Mouse (Mus musculus): ENCODE measurements at regions not wholly inside any gene's neighbourhood (a gene's known extent, or its start where the extent isn't known, plus 50 kb on each side); places are given as distances from the start of the nearest gene placed in this dataset.

DNA sequence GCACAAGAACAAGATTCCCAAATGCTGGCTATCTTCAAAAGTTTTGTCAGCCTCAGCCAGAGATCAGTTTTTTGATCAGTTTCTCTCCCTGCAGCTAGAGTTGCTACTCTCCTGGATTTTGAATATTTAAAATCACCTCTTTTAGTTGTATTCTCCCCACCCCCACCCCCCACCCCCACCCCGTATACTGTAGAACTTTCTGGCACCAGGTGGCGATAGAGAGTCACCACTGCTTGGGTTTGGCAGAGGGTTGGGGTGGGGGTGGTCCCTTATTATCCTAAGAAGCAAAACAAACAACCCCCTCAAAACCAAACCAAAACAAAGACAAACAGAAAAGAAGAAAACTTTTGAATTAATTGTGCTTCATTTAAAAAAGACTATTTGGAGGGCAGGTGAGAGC lies 122.0 kb downstream of the Dkk1 start:
- DNase-seq (ENCODE audit: low spot score in 2 of 2): no peak

DNA sequence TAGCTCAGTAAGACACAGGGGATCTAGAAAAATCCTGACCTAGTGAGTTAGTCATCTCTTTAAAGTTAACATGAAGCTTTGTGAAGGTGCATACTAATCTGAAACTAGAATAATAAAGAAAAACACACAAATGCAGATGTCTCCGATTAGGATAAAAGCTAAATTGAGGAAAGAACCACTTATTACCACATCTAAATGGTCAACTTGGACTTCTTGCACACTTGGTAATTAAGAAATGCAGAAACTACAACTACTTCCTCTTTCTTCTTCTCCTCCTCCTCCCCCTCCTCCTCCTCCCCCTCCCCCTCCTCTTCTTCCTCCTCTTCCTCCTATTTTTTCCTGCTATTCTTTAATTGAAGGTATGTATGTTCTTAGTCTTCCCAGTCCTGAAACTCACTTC lies 116.3 kb downstream of the Dkk1 start:
- DNase-seq (ENCODE audit: low spot score in 2 of 2): no peak

DNA sequence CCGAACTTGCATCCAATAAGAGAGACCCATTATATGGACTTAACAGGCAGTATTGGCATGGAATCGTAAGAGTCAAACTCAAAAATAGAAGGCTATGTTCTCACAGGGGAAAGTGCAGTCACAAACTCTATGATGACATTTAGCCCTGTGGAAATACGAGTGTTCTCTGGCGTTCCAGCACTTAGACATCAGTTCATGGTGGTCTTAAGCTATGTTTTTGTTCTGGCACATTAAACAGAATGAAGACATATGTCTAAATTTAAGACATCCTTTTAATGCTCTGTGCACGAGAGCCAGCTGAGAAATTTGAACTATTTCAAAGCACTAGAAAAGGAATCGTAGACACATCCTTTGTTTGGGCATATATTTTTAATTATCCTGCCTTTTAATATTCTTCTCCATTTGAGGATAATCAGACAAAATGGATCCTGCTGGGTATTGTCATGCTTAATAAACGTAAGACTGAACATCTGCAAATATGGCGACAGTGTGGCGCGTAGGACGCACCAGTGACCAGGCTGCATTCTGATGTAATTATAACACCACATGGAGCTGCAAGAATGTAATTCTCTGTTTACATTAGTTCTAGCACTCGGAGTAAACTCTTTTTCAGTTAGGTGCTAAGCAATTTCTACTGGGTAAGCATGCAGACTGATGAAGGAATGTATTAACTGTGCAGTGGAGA lies 114.3 kb downstream of the Dkk1 start:
- no peak for DNase-seq (ENCODE audit: low spot score in 2 of 2)

DNA sequence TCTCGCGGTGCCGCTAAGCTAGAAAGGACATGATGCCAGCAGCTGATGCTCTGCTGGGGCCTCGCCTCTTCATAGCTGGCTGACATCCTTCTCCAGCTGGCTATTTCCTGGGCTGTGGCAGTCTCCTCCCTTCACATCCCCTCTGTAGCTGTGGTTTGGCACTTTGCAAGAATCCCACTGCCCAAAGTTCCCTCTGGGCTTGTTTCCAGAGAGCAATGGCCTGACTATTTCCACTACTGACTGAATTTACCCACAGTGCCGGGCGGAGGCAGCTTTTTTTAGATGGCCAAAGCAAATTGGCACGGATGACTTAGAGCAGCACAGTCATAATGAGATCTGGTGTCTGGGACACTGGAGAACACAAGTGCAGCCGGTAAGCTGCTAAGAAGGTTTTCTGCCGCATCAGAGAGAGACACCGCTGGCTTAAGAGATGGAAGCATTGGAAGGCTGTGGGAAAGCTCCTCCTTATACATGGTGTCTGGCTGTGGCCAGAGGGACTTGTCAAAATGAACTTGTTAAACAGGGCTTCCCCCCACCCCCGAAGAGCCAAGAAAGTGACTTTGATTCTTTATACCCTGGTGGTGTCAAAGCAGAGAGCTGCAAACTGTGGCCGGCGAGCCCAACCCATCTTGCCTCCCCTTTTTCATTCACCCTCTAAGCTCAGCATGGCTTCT lies 98.5 kb downstream of the Dkk1 start:
- DNase-seq (ENCODE audit: low spot score in 2 of 2): peak in 1 of 2 experiments; percentile 20

DNA sequence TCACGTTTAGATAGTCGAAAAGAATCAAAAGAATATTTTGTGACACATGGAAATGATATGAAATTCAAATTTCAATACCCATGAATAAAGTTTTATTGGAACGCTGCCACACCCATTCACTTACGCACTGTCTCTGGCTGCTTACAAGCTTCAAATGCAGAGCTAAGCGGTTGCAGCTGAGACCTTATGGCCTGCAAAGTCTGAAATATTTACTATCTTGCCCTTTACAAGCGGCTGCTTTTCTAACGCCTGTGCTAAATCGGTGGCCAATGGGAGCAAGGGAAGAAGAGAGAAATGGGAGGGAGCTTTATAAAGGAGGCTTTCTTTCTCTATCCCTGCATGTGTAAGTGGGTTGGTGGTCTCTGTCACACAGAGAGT lies 97.9 kb downstream of the Dkk1 start:
- no peak for DNase-seq (ENCODE audit: low spot score in 2 of 2)

DNA sequence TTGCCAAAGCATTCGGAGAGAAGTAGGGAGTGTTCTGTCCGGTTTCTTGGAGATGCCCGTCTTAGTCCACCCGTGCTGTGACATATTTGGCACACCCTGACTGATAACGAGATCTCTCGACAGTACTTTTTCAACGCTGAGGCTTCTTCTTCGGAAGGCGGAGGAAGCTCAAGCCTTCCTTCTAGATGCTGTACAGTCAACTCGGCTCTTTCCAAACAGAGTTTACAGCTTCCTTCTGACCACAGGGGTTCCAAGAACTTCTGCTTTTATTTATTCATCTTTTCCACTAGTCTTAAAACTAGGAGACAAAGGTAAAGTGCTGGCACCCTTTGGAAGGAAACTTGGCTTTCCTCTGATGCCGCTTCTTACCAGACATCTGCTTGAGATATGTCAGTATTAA lies 96.8 kb downstream of the Dkk1 start:
- DNase-seq (ENCODE audit: low spot score in 2 of 2): no peak

DNA sequence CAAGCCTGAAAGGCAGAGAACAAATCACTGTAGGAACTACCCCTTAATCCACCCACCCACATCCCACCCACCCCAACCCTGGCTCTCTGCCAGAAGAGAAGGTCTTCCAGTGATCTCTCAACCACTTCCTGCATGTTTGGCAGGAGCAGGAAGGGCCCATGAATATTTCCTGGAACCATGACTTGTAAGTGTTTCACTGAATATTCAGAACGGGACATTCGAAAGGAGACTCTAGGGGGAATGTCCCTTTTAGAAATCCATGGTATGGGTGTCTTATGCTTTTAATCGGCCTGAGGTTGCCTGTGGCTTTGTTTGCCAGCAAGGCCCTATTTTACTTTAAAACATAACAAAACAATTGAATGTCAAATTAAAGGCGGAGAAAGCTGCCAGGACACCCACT lies 66.0 kb downstream of the Dkk1 start:
- DNase-seq (ENCODE audit: low spot score in 2 of 2): no peak

DNA sequence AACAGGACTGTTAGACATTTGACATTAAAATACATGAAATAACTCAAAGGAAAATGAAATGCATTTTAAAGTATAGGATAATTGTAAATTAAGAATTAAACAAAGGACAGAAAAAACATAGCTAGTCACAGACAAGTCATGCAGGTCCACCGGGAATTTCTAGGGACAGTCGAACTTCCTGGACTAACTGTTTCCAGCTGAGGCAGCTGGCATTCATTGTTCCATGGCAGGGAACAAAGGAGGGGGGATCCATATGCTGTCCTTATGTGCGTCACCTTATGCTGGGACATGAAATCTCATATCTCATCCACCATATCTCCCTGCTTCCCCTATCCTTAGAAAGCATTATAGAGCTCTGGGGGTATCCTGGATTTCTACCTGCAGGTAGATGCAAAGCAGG lies 59.7 kb downstream of the Dkk1 start:
- DNase-seq (ENCODE audit: low spot score in 2 of 2): no peak

DNA sequence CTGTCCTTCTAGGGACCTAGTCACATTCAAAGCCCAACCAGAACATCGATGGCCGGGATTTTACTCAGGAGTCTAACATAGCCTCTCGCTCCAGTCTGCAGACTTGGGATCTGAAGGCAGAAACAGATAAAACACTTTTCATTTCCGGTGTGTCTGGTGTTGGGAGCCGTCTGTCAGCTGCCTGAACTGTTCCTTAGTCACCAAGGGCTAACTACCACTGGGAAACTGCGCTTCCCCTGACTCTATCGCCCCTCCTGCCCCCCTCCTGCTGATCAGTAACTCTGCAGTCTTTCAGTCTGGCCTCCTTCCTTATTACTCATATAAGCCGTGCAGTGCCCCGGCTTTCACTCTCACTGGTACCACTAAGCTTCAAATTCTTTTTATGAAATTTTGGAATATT lies 58.5 kb downstream of the Dkk1 start:
- no peak for DNase-seq (ENCODE audit: low spot score in 2 of 2)
